Mouse (Mus musculus) gastrocnemius, adult 8-10 months (tissue): ENCODE measurements around the gene Actn1. TPM values are rescaled to one million over a fixed set of nuclear protein-coding genes. Genes with fewer than 3 reads are reported as not detected.

Experiments
- DNase-seq, 2 experiments: peaks; one replicate each; pipeline ENCODE4 v3.0.0; 2022; ENCODE audit warnings: low spot score in 2 of 2
- total RNA-seq, 4 experiments: library from RNA; stranded (reverse); gene quantifications; 2 replicates each; pipeline ENCODE4 v1.2.4; 2022

Gene Actn1
- total RNA-seq, 4 experiments from 2014 or later, result 6.1 to 9.6 (median 7.4) TPM

DNA sequence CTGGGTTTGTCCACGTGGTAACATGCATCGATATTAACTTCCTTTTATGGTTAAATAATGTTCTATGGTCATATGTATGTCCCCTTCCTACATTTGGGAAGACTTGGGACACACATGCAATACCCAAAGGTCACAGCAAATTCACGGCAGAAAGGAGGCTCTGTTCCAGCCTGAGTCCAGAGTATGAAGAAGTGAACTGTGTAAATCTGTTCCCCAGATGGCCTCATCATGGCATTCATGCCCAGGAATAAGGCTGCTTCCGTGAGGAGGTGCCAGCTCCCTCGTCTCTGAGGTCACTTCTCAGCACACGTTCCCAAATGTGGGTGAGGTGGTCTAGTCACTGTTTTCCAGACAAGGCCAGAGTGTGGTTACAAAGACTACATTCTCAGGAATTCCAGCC is 122.9 kb downstream of the Actn1 start:
- DNase-seq, result no peak

DNA sequence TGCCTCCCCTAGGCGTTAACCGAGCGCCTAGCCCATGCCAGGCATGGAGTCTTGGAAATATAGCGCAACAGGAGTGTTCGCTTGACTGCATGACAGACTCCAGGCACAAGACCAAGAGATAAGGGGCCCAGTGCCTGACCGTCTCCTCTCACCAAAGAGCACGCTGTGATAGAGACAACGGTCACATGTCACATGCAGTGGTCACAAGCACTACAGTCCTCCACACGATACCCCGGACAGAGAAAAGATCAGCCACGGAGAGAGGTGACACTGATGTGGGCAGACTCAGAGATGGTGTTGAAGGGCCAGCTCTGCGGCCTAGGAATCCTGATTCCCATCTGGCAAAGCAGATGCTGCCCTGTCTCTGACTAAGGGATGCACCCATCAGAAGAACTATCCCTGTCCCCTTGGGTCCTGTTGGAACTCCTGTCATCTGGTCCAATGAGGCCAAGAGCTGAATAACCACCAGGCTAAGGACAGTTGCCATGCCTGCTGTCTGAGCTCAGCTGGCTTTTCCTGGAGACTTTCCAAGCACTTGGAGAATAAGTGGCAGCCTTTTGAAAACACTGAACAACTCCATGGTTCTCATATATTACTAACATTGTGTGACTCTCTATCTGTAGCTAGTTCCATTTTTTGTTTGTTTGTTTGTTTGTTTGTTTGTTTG is 123.8 kb downstream of the Actn1 start:
- DNase-seq, result no peak

DNA sequence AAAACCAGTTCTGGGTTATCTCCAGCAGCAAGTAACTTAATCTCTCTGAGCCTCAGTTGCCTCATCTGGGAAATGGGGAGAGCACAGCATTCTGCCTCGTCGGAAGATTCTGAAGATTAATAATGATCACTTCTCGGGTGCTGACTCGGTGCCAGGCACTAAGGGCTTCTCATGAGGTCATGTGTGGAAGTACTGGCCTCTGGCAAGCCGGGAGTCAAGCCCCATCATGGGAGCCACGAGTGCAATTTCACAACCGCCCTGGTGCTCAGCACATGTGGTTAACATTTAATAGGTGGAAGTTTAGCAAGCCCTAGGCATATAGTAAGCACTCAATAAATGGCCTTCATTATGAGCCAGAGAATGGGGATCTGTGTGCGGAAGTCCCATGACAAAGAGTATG is 125.0 kb downstream of the Actn1 start:
- DNase-seq, result no peak

DNA sequence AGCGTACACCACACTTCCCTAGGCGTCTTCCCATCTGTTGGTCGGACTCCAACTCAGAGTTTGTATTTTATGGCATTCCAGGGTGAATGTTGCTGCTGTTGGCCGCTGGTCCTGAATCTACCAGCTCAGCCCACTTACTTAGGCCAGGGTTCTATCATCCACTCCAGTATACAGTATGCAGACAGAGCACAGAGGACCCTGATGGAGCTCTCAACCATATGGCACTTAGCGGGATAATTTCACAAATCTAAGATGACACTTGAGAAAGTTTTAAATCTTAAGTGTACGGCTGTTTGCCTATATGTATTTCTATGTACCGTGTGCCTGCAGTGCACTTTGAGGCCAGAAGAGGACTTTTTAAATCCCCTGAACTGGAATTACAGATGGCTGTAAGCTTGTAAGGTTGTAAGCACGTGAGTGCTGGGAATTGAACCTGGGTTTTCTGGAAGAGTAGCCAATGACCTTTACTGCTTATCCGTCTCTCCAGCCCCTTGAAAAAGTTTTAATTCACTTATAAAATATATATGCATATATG is 127.1 kb downstream of the Actn1 start:
- DNase-seq, result no peak

DNA sequence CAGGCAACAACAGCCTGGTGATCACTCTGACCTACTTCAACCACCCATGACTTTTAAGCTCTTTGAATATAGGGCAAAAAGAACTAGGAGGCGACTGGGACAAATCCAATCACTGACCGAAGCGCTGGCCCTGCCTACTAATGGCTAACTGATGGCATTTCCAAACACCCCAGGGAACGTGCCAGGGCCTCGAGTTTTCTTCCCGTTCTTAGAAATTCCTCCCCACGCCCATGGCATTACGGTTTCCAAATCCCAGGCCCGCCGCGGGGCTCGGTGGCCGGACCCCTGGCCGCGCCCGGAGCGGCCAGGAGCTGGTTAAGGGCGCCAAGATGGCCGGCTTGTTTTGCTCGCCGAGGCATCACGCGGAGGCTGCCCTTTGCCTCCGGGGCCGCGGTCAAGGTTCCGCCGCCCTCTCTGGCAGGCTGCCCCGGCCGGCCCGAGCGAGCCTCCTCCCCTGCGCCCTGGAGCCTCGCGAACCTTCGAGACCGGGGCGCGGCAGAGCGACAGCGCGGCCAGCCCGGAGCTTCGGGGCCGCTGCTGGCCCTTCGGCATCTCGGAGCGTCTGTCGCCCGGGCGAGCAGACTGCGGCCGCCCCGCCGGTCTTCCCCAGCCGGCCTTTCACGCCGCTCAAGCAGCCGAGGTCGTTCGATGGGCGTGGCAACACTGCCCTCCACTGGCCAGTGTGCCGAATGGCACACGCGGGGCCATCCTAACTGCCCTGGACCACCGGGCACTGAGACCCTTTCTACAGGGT is 127.7 kb downstream of the Actn1 start:
- peak; percentile 86 to 90 for DNase-seq

DNA sequence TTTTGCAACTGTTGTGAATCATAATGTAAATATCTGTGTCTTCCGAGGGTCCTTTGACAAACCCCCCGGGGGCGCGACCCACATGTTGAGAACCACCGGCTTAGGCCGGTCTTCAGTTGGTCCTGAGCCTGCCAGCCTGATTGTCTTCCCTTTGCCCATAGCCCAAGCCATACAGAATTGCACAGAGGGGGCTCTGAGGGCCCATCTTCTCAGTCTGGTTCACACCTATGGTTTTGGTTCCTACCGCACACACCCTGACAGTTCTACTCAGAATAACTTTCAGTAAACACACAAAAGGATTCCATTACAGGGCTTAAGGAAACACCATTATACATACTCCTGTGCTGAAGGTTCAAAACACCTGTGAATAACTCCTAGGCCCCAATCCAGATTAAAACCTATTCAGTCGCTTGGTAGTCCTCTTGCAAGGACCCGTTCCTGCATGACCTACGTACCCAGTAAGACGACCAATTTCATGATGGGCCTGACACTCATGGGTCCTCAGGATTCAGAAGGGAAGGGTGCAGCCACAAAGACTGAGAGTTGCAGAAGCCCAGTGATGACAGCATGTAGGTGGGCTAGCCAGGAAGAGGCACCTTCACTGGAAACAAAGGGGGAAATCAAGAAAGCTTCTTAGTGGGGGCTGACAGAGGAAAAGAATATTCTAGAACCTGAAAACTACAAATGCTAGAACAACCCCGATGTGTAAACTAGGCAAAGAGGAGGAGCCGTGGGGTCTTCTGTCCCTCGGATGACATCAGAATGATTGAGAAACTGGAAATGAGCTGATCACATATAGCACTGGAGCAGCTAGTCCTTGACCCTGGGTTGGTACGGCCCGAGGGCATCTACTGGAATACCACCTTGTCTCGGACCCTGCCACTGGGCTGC is 128.6 kb downstream of the Actn1 start:
- DNase-seq, result no peak

DNA sequence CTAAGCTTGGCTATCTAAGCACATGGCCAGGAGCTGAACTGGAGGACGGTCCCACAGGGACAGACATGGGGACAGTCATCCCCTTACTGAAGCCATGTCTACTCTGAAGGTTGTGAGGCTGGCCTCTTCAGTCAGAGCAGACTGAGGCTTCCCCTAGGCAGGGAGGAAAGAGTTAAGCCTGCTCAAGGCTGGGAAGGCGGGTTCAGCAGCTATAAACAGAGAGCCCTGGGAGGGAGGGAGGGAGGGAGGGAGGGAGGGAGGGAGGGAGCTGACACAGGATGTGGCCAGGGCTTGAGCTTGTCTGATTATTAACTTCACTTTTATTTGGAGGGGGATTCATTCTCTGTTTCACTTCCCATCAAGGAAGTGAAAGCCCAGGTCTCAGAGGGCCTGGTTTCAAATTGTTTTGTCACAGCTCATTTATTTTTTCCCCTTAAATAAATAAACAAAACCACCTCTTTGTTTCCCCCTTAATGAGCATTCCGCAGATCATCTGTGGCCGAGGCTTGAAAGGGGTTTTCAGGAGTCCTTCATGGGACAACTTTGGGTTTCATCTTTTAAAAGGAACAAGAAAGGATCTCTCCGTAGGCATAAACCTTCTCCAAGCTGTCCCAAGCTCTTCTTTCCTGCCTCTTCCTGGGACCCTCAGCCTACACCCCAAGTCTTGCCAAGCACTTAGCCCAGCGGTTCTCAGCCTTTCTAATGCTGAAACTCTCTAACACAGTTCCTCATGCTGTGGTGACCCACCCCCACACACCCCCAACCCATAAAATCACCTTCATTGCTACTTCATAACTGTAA is 129.4 kb downstream of the Actn1 start:
- no peak for DNase-seq

DNA sequence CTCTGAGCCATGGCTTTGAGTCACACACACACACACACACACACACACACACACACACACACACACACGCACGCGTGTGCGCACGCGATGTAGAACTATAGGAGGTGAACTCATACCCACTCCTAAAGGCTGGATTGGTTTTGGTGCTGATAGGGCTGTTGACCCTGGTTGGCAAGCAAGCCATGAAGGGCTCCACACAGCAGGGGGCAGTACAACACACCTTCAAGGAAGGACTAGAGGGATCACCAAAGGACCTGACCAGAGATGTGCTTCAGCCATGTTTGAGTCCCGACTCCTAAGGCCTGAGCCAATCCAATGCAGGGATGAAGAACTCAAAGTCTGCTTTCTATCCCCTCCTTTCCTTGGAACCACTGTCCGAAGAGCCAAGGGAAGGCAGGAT is 130.6 kb downstream of the Actn1 start:
- no peak for DNase-seq

DNA sequence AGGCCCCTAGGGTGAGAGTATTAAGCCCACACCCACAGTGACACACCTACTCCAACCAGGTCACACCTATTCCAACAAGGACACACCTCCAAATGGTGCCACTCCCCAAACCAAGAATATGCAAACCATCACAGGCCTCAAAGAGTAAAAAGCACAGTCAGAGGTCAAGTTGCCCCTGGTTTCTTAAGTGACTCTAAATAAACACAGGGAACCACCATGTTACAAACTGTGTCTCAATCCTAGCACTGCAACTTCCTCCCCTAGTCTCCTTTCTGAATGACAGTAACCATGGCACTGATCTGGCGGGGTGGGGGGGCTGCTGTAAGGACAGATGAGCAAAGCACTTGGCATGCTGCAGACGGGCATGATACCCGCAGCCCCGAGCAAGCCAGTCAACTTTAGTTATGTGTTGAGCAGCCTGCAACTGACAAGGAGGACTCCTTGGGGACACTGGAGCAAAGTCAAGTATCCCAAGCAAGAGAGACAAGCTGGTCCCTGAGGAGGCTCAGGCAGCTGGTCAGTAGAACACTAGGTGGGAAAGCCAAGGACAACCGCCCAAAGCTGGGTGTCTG is 132.9 kb downstream of the Actn1 start:
- no peak for DNase-seq

DNA sequence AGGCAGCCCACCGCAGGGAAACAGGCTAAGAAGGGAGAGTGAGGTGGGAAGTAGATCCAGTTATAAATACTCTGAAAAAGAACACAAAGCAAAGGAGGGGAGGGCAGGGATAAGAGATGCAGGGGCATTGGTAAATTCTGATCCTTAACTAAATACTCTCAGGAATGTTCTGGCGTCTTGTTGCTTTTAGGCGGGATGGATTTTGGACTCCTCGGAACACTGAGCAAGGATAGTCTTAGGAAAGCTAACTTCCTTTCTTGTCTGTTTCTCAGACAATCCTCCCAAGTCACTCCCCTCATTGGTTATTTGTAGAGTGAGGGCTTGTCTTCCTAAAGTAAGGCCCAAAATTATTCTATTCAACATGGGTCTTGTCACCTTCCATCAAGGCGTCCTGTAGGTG is 134.9 kb downstream of the Actn1 start:
- DNase-seq, result no peak

DNA sequence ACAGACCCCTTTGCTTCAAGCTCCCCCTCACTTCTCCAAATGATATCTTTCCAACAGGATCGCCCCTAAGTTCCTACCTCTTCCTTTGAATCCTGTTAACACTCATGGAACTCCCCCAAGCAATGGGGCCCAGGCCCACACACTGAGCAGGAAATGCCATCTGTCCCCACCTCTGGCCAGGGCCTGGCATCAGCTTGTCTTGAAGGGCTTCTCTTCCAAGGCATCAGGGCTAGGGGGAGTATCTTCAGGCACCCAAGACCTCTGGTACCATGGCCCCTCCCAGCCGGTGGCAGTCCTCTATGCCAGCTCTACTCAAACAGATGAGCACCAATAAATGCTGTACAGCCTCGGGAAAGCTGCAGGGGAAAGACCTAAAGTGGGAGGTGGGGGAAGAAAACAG is 135.4 kb downstream of the Actn1 start:
- no peak for DNase-seq

DNA sequence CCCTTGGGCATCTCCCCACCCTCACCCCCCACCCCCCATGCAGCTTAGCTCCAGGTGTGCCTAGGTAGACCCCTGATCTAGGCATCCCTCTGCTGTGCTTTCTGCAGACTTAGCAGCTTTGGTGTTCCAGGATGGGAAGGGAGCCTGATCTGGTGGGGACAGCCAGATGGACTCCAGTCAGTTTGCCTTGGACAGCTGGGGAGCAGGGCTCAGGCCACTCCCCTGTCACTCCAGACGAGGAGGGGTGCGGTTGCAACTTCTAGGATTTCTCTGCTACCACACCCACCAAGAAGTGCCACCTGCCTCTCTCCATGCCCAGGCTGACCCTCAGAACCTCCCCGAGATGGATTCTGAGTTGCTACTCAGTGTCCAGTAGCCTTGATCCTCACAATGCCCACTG is 136.0 kb downstream of the Actn1 start:
- DNase-seq, result peak; percentile 52 to 58

DNA sequence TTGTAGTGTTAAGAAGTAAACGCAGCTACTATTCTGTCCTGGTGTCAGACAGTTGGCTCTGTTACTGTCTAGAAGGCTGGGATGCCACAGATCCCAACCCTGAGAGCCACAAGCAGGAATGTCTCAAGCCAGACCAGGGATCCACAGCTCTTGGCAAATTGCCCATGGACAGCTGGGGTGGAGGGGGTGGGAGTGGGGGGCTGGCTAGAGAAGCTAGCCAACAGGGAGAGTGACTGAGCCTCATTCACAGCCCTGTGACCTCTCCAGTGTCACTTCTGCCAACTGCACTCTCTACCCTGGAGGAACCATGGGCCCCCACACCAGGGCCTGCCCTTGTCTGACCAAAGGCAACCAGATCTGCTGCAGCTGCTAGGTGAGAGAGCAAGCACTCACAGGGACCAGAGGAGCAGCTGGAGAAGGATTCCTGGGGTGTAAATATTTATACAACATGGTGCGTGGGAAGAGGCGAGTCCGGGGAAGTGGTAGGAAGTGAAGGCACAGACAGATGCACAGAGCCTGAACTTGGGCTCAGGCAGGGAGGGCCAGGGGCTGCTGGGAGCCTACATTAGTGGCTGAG is 136.9 kb downstream of the Actn1 start:
- DNase-seq, result no peak

DNA sequence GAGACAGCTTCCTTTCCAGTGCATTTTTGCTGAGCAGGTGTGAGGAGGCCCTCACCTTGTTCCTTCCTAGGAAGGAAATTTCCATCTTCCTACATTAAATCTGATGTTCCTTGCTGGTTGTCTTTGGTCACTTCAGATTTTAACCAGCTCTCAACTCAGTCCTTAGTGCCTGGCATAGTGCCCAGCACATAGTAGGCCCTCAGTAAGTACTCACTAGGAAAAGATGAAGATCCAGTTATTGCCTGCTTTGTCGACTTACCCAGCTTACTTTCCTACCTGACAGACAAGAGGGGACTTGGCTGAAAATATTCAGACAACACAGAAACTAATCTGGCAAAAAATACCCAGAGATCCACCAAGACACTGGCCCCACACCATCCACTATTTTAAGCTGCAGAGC is 138.7 kb downstream of the Actn1 start:
- DNase-seq, result no peak

DNA sequence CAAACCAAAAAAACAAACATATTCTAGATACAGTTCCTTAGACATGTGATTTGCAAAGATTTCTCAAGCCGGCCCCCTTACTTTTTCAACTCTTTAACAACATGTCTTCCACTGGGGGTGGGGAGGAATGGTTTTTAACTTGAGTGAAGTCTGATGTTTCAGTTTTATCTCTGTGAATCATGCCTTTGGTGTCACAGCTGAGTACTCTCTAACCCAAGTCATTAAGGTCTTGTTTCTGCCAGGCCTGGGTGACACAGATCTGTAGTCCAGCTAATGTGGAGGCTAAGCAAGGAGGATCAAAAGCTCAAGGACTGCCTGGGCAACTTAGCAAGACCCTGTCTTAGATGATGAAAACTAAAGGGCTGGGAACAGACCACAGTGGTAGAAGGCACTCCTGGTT is 141.6 kb downstream of the Actn1 start:
- no peak for DNase-seq

Other genes with a start within 250 kb of the Actn1 start
- gene Zfp36l1, start 147.4 kb downstream of the Actn1 start, total RNA-seq, result 10 to 100 TPM; 25.2 to 28.9 (median 27.2) TPM
- 10 to 100 TPM; 45.9 to 66.0 (median 50.9) TPM for gene Dcaf5, start 176.2 kb upstream of the Actn1 start, total RNA-seq
- 10 to 100 TPM; 30.6 to 39.1 (median 34.5) TPM for gene Exd2, start 202.7 kb upstream of the Actn1 start, total RNA-seq